Mouse (Mus musculus) liver, embryonic 12.5 days (tissue): Measurements from ENCODE around the gene Smarcc1. TPM values are rescaled to one million over a fixed set of nuclear protein-coding genes. Genes with fewer than 3 reads are reported as not detected.
"Not testable (repeated sequence)": the region's sequence is repeated elsewhere in the genome, so short reads cannot be mapped to it uniquely, and the experiment has no call there.

ENCODE experiments used
- ATAC-seq: fragments of 200-750 bp; cut with Nextera tagmentation; 2 replicates; pipeline ENCODE4 v1.8.0; 2017; ENCODE audit warnings: moderate number of reproducible peaks, mild to moderate bottlenecking, moderate library complexity
- H3K27ac ChIP-seq: fragments of 300-500 bp; sonication (generic); 2 replicates; pipeline ENCODE4 v1.5.1; 2016; ENCODE audit warnings: mild to moderate bottlenecking
- H3K27me3 ChIP-seq: fragments of 300-500 bp; sonication (generic); replicated peaks from 2 replicates; pipeline ENCODE4 v1.6.1; 2016; ENCODE audit warnings: mild to moderate bottlenecking, moderate library complexity
- H3K36me3 ChIP-seq: fragments of 300-500 bp; sonication (generic); 2 replicates; pipeline ENCODE4 v1.6.1; 2016; ENCODE audit warnings: mild to moderate bottlenecking, moderate library complexity
- H3K4me1 ChIP-seq: fragments of 300-500 bp; sonication (generic); 2 replicates; pipeline ENCODE4 v1.6.1; 2016
- H3K4me2 ChIP-seq: fragments of 300-500 bp; sonication (generic); 2 replicates; pipeline ENCODE4 v1.6.1; 2016; ENCODE audit warnings: mild to moderate bottlenecking, moderate library complexity
- H3K4me3 ChIP-seq: fragments of 300-500 bp; sonication (generic); 2 replicates; pipeline ENCODE4 v1.5.1; 2016; ENCODE audit warnings: mild to moderate bottlenecking, moderate library complexity
- H3K9ac ChIP-seq: fragments of 300-500 bp; sonication (generic); 2 replicates; pipeline ENCODE4 v1.6.1; 2016; ENCODE audit warnings: mild to moderate bottlenecking, moderate library complexity
- H3K9me3 ChIP-seq: fragments of 300-500 bp; sonication (generic); replicated peaks from 2 replicates; pipeline ENCODE4 v1.6.1; 2016; ENCODE audit warnings: mild to moderate bottlenecking, moderate library complexity
- WGBS: fragments of 180-500 bp; shearing (Covaris S2); methylation state at CpG from one replicate; pipeline ENCODE4 v1.1.7; 2016; ENCODE audit not compliant: insufficient replicate concordance; 5-methylcytosine and 5-hydroxymethylcytosine counted together
- polyA plus RNA-seq: library from polyadenylated mRNA; unstranded; fragments of >200 nt; fragmentation: Nextera tagmentation; extraction: Ambion mirVana; gene quantifications from 2 replicates; pipeline ENCODE4 v1.2.1, GENCODE M21; 2016

Smarcc1 gene
- polyA plus RNA-seq = 69.2 and 71.6 TPM in 2 replicates

DNA sequence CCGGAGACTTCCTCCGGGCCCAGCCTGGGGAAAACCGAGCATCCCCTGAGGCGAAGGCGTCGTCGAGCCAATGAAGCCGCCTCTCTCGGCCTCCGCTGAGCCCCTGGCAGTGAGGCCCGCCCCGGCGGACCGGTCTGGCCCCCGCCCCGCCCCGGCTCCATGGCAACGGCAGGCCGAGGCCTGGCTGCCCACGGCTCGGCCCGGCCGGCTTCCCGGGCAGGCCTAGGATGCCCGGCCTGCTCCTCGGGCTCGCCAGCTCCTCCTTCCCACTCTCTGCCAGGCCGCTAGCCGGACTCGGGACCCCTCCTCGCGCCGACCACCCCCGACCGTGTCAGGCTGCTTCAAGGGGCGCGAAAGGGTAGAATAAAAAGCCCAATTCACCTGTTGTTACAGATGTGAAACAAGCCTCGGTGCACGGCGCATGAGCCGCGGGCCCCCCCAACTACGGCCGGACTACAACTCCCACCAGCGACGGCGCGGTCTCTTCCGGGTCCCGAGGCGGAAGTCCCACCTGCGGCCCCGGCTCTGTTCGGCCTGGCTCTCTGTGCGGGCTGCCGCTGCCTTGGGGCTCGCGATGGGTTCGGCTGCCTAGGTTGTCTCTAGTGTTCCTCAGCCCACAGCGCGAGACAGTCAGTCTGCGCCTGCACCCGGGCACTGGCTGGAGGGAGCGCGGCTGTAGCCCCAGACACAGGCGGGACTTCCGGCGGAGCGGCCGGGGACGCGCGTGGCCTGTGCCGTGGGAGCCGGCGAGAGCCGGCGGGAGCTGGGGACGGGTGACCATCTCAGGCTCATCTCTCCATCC lies at the start of gene Smarcc1:
TSS of gene Smarcc1 (plus strand) at position 732 of the 802 bp plus-strand sequence.
- Histone ChIP-seq H3K4me2 (peak within 1 kb of the TSS; percentile 91), H3K27ac (peak within 1 kb of the TSS; percentile 93), H3K4me3 (peak within 1 kb of the TSS; percentile 88), H3K4me1 (peaks cover 28% of the 10 kb centered on the region), H3K36me3 (peaks cover 34% of the 10 kb centered on the region), H3K27me3 (no peaks in the 10 kb centered on the region), H3K9me3 (no peaks in the 10 kb centered on the region), H3K9ac (peak within 1 kb of the TSS; percentile 87)
- ATAC-seq = peak; percentile 96
- 4% methylated on average over 79 of the region's 79 CpGs for WGBS

DNA sequence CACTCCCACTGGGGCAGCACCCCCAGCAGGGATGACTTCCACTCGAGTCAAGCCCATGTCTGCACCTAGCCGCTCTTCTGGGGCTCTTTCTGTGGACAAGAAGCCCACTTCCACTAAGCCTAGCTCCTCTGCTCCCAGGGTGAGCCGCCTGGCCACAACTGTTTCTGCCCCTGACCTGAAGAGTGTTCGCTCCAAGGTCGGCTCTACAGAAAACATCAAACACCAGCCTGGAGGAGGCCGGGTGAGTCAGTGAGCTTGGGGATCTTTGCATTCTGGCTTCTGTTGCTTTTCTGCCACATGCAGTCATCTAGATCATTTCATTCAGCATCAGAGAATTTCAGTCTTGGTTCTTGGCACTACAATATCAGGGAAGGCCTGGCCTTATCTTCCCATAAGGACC lies 48.8 kb upstream of the Smarcc1 start:
- no peak overlapping the region for H3K4me2 ChIP-seq
- no peaks in the 10 kb centered on the region for H3K27me3 ChIP-seq
- no peak overlapping the region for H3K4me3 ChIP-seq
- no peak overlapping the region for H3K9ac ChIP-seq
- ATAC-seq = no peak
- no peaks in the 10 kb centered on the region for H3K9me3 ChIP-seq
- H3K4me1 ChIP-seq = no peaks in the 10 kb centered on the region
- 65% methylated on average over 6 of the region's 6 CpGs for WGBS
- H3K27ac ChIP-seq = no peak overlapping the region
- H3K36me3 ChIP-seq = peaks cover 33% of the 10 kb centered on the region

GRCm38 (mm10) chr9:110070358-110070757 lies 47.1 kb upstream of the Smarcc1 start:
- 80% methylated on average over 9 of the region's 9 CpGs for WGBS
- no peak overlapping the region for H3K27ac ChIP-seq
- H3K9ac ChIP-seq = no peak overlapping the region
- no peaks in the 10 kb centered on the region for H3K27me3 ChIP-seq
- peaks cover 37% of the 10 kb centered on the region for H3K36me3 ChIP-seq
- H3K9me3 ChIP-seq = no peaks in the 10 kb centered on the region
- no peak overlapping the region for H3K4me3 ChIP-seq
- H3K4me1 ChIP-seq = no peaks in the 10 kb centered on the region
- no peak overlapping the region for H3K4me2 ChIP-seq
- ATAC-seq = no peak

GRCm38 (mm10) chr9:110071011-110071410 lies 46.5 kb upstream of the Smarcc1 start:
- H3K36me3 ChIP-seq = peaks cover 37% of the 10 kb centered on the region
- H3K27me3 ChIP-seq = no peaks in the 10 kb centered on the region
- 61% methylated on average over 4 of the region's 4 CpGs for WGBS
- H3K4me2 ChIP-seq = no peak overlapping the region
- H3K9ac ChIP-seq = no peak overlapping the region
- H3K27ac ChIP-seq = no peak overlapping the region
- no peaks in the 10 kb centered on the region for H3K9me3 ChIP-seq
- no peak for ATAC-seq
- H3K4me1 ChIP-seq = no peaks in the 10 kb centered on the region
- no peak overlapping the region for H3K4me3 ChIP-seq

- H3K4me3 ChIP-seq = no peak overlapping the region
- no peaks in the 10 kb centered on the region for H3K9me3 ChIP-seq
- WGBS = 3% methylated on average over 1 of the region's 1 CpGs
- no peak overlapping the region for H3K27ac ChIP-seq
- no peaks in the 10 kb centered on the region for H3K27me3 ChIP-seq
- no peak overlapping the region for H3K4me2 ChIP-seq
- H3K9ac ChIP-seq = no peak overlapping the region
- peaks cover 37% of the 10 kb centered on the region for H3K36me3 ChIP-seq
- no peaks in the 10 kb centered on the region for H3K4me1 ChIP-seq
- ATAC-seq = no peak
Measured at GRCm38 (mm10) chr9:110071843-110072242, 45.7 kb upstream of the Smarcc1 start.

- ATAC-seq, H3K9me3 ChIP-seq, H3K4me2 ChIP-seq, H3K27ac ChIP-seq, H3K27me3 ChIP-seq, H3K4me1 ChIP-seq, H3K9ac ChIP-seq, H3K4me3 ChIP-seq: not testable (repeated sequence)
- 73% methylated on average over 4 of the region's 7 CpGs for WGBS
- peaks cover 35% of the 10 kb centered on the region for H3K36me3 ChIP-seq
Measured at GRCm38 (mm10) chr9:110076468-110076867, 41.0 kb upstream of the Smarcc1 start.

DNA sequence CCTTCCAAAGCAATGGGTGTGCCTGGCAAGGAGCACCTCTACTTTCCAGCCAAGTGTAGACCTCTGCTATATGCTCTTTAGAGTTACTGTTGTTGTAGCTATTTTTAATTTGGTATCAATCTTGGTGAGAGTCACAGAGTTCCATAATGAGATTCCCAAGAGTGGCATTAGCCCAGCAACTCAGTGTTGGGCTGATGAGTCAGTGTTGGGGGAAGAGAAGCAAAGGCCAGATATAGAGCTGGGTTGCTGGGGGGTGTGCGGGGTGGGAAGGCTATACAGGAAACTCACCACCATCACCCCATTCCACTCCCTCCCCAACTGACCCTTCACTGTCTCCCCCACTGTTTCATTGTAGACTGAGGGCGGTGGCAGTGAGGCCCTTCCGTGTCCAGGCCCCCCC lies 36.4 kb upstream of the Smarcc1 start:
- ATAC-seq = no peak
- no peak overlapping the region for H3K4me3 ChIP-seq
- 79% methylated on average over 3 of the region's 3 CpGs for WGBS
- H3K27me3 ChIP-seq = no peaks in the 10 kb centered on the region
- H3K9me3 ChIP-seq = no peaks in the 10 kb centered on the region
- no peaks in the 10 kb centered on the region for H3K4me1 ChIP-seq
- H3K9ac ChIP-seq = no peak overlapping the region
- no peak overlapping the region for H3K4me2 ChIP-seq
- H3K27ac ChIP-seq = no peak overlapping the region
- peaks cover 52% of the 10 kb centered on the region for H3K36me3 ChIP-seq

DNA sequence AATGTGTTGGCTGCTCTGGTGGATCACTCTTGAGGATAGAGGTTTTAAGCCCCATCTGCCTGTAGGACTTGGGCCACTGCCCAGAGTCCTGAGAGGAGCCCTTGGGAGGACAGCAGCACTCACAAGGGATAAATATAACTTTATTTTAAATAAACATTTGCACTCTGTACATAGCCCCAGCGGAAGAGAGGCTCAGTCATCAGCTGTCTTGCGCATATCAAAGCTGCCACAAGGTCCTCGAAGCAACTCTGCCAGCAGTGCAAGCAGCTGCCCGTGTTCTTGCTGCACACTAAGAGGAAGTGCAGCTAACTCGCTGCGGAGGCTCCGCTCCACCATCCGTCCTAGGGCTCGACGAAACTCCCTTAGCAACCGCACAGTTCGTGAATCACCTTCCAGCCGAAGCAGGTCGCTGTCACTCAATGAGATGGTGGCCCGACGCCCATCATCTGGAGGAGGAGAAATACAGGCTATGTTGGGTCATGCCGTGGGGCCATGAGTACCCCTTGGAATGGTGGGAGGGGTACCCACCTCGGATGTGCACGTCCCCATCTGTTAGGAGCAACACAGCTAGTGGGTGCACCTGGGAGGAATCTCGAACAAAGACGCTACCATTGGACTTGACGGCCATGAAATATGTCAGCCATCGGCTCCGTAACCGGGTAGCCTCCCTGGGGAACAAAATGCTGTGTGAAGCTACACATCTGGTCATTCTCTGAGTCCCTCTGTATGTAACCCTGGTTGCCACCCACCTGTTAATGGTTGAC lies 33.1 kb upstream of the Smarcc1 start:
- WGBS = 85% methylated on average over 25 of the region's 25 CpGs

DNA sequence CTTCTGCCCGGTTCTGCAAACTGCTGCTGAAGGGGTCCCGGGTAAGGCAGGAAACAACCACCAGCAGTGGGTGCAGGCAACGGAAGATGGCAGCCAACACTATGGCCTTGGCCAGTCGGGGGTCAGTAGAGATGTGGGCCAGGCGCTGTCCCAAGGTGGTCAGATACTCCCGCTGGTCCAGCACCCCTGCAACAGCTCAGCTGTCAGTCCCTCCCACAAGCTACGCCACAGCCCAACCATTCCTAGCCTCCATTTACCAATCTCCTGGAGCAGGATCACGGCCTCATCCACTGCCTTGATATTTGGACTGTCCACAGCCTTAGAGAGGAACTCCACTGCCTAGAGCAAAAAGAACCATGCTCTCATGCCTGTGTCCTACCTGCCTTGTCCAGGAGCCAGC lies 31.8 kb upstream of the Smarcc1 start:
- Histone ChIP-seq H3K9me3 (no peaks in the 10 kb centered on the region), H3K9ac (no peak overlapping the region), H3K4me1 (no peaks in the 10 kb centered on the region), H3K36me3 (peaks cover 81% of the 10 kb centered on the region), H3K4me2 (no peak overlapping the region), H3K27me3 (no peaks in the 10 kb centered on the region), H3K27ac (no peak overlapping the region), H3K4me3 (no peak overlapping the region)
- no peak for ATAC-seq
- WGBS = 77% methylated on average over 8 of the region's 8 CpGs

More for the DNA sequence above, 33.1 kb upstream of the Smarcc1 start:
- no peak overlapping the region for H3K4me3 ChIP-seq
- H3K9me3 ChIP-seq = no peaks in the 10 kb centered on the region
- no peak for ATAC-seq
- peaks cover 77% of the 10 kb centered on the region for H3K36me3 ChIP-seq
- no peak overlapping the region for H3K27ac ChIP-seq
- H3K4me2 ChIP-seq = no peak overlapping the region
- no peaks in the 10 kb centered on the region for H3K27me3 ChIP-seq
- no peaks in the 10 kb centered on the region for H3K4me1 ChIP-seq
- H3K9ac ChIP-seq = no peak overlapping the region

GRCm38 (mm10) chr9:110093303-110093702 lies 24.2 kb upstream of the Smarcc1 start:
- H3K27me3 ChIP-seq = no peaks in the 10 kb centered on the region
- no peak overlapping the region for H3K9ac ChIP-seq
- 76% methylated on average over 4 of the region's 4 CpGs for WGBS
- H3K27ac ChIP-seq = no peak overlapping the region
- no peak for ATAC-seq
- H3K4me1 ChIP-seq = no peaks in the 10 kb centered on the region
- H3K9me3 ChIP-seq = no peaks in the 10 kb centered on the region
- no peak overlapping the region for H3K4me2 ChIP-seq
- H3K4me3 ChIP-seq = no peak overlapping the region
- peaks cover 98% of the 10 kb centered on the region for H3K36me3 ChIP-seq

GRCm38 (mm10) chr9:110094761-110095160 lies 22.7 kb upstream of the Smarcc1 start:
- 83% methylated on average over 4 of the region's 4 CpGs for WGBS
- Histone ChIP-seq H3K4me3 (no peak overlapping the region), H3K27me3 (no peaks in the 10 kb centered on the region), H3K9ac (no peak overlapping the region), H3K4me2 (no peak overlapping the region), H3K36me3 (peaks cover 97% of the 10 kb centered on the region), H3K9me3 (no peaks in the 10 kb centered on the region), H3K27ac (no peak overlapping the region), H3K4me1 (peaks cover 7% of the 10 kb centered on the region)
- no peak for ATAC-seq

DNA sequence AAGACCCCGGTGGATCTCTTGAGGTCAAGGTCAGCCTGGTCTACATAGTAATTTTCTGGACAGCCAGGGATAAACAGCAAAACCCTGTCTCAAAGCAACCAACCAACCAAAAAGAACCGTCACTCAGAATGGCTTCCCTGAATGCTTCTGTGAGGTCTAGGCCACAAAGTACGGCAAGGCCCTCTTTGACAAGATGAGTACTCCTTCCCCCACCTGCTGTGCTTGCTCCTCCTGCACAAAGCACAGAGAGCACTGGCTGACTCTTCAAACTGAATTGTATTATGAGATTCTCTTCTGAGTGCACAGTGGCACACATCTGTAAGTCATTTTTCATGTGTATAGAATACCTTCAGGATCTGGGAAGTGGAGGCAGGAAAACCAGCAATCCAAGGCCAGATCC lies 19.7 kb upstream of the Smarcc1 start:
- no peak overlapping the region for H3K4me3 ChIP-seq
- H3K9ac ChIP-seq = no peak overlapping the region
- peaks cover 20% of the 10 kb centered on the region for H3K4me1 ChIP-seq
- 82% methylated on average over 3 of the region's 3 CpGs for WGBS
- H3K27me3 ChIP-seq = no peaks in the 10 kb centered on the region
- no peak for ATAC-seq
- peaks cover 75% of the 10 kb centered on the region for H3K36me3 ChIP-seq
- no peaks in the 10 kb centered on the region for H3K9me3 ChIP-seq
- H3K4me2 ChIP-seq = no peak overlapping the region
- H3K27ac ChIP-seq = no peak overlapping the region
